In genomic region chr7:25316532-25317445, GRCm38 (mm10) we compare ENCODE assay signal across 8 mouse cellular contexts. TPM values are rescaled to one million over a fixed set of nuclear protein-coding genes. Genes with fewer than 3 reads are reported as not detected.
DNase-seq lines count a peak whose midpoint lies in the region; ATAC-seq lines count a peak whose summit lies in the region.

TSS of gene Megf8 (plus strand) at chr7:25317164.

- H3K9me3 ChIP-seq in heart, embryonic 10.5 days = no peaks in the 10 kb centered on the region
- no peaks in the 10 kb centered on the region for H3K9me3 ChIP-seq in kidney, embryonic 15.5 days (replicated peaks)

- peak within 1 kb of the TSS; percentile 75 for H3K4me3 ChIP-seq in heart, embryonic 10.5 days
- peak within 1 kb of the TSS; percentile 70 for H3K4me3 ChIP-seq in kidney, embryonic 15.5 days (replicated peaks)

- H3K27me3 ChIP-seq in heart, embryonic 10.5 days (ENCODE audit: insufficient read depth, poor library complexity, severe bottlenecking) = peaks cover 42% of the 10 kb centered on the region
- H3K27me3 ChIP-seq in kidney, embryonic 15.5 days = peaks cover 43% of the 10 kb centered on the region

- peak within 1 kb of the TSS; percentile 95 for H3K4me2 ChIP-seq in kidney, embryonic 15.5 days

- peak within 1 kb of the TSS; percentile 75 for H3K9ac ChIP-seq in kidney, embryonic 15.5 days

- peaks cover 36% of the 10 kb centered on the region for H3K4me1 ChIP-seq in heart, embryonic 10.5 days
- peaks cover 45% of the 10 kb centered on the region for H3K4me1 ChIP-seq in kidney, embryonic 15.5 days

- 2% methylated on average over 52 of the region's 52 CpGs for WGBS in heart, embryonic 10.5 days
- WGBS in kidney, embryonic 15.5 days = under 1% methylated on average over 52 of the region's 52 CpGs

- 0 out of 2 replicates have a peak, but pooled peaks cover 2% of the 10 kb centered on the region for H3K36me3 ChIP-seq in heart, embryonic 10.5 days
- H3K36me3 ChIP-seq in kidney, embryonic 15.5 days = peaks cover 3% of the 10 kb centered on the region; the same call in 1 of the 2 replicates

- peak within 1 kb of the TSS; percentile 88 for H3K27ac ChIP-seq in heart, embryonic 10.5 days
- peak within 1 kb of the TSS; percentile 91 for H3K27ac ChIP-seq in kidney, embryonic 15.5 days

- peak; percentile 90 to 92 for DNase-seq in B cell, adult 2 months
- peak; percentile 100 for DNase-seq in brain, adult 2 months (ENCODE audit: low read depth, low spot score)
- peak; percentile 98 for DNase-seq in heart, embryonic 10.5 days (ENCODE audit: low spot score)
- DNase-seq in liver = peak; percentile 91
- DNase-seq in spleen, postnatal 4 days (ENCODE audit: low spot score in 2 of 2) = peak; percentile 86 to 92

- peak; percentile 73 for ATAC-seq in erythroblast, adult 5-6 weeks (replicated peaks; ENCODE audit: low FRiP score, poor library complexity, severe bottlenecking)
- peak; percentile 99 for ATAC-seq in kidney, embryonic 15.5 days (replicated peaks; ENCODE audit: low FRiP score)
- peak; percentile 90 for ATAC-seq in monocyte, adult 5-6 weeks (replicated peaks; ENCODE audit: insufficient number of reproducible peaks, low FRiP score, low TSS enrichment, poor library complexity, severe bottlenecking)

RNA-seq across cellular contexts. Expression of gene Megf8, which starts in this region (rescaled TPM):
- total RNA-seq in erythroblast, adult 5-6 weeks (2015; ENCODE audit: low replicate concordance) = 0.19 and 0.42 TPM in 2 replicates
- total RNA-seq in erythroblast, adult 5-6 weeks (2017; ENCODE audit: low replicate concordance) = 0.14 TPM in 1 of 2 replicates, not detected in the other
- 10.4 and 11.2 TPM in 2 replicates for polyA plus RNA-seq in heart, embryonic 10.5 days (2016; fragmentation: Nextera tagmentation; extraction: Ambion mirVana)
- polyA plus RNA-seq in kidney, embryonic 15.5 days (2015; fragmentation: Nextera tagmentation; extraction: Ambion mirVana) = 13.3 and 16.4 TPM in 2 replicates
- total RNA-seq in monocyte, adult 5-6 weeks (2017) = 0.64 to 1.8 TPM (median 0.86 TPM) in 3 replicates

Comparison
In these comparisons a context has a peak if more than half of its experiments do, and no peak if none do; other contexts are left out.
1. Peak in every context shown above with its lines: DNase-seq, ATAC-seq, H3K4me3 ChIP-seq and H3K27ac ChIP-seq.
2. Peak in ATAC-seq in erythroblast, adult 5-6 weeks; RNA of the gene not detected or under 1 TPM.